Mouse (Mus musculus) midbrain, embryonic 14.5 days (tissue): ENCODE results near the gene Stx16. TPM values are rescaled to one million over a fixed set of nuclear protein-coding genes. Genes with fewer than 3 reads are reported as not detected.

Source experiments
- ATAC-seq: fragments of 200-750 bp; cut with Nextera tagmentation; 2 replicates; pipeline ENCODE4 v1.8.0; 2017; ENCODE audit warnings: moderate number of reproducible peaks, moderate library complexity; ENCODE audit not compliant: low FRiP score, low TSS enrichment
- DNase-seq: peaks from one replicate; pipeline ENCODE4 v3.0.0-alpha.2; 2015
- H3K27ac ChIP-seq: fragments of 300-500 bp; sonication (generic); replicated peaks from 2 replicates; pipeline ENCODE4 v1.5.1; 2014; ENCODE audit warnings: mild to moderate bottlenecking, low read depth, low read length, moderate library complexity
- H3K27me3 ChIP-seq: fragments of 300-500 bp; sonication (generic); 2 replicates; pipeline ENCODE4 v1.6.1; 2014; ENCODE audit warnings: low read length, control low read depth, mixed read lengths; ENCODE audit not compliant: control insufficient read depth, insufficient read depth
- H3K36me3 ChIP-seq: fragments of 300-500 bp; sonication (generic); 2 replicates; pipeline ENCODE4 v1.6.1; 2014; ENCODE audit warnings: low read length, control low read depth; ENCODE audit not compliant: control insufficient read depth, insufficient read depth
- H3K4me1 ChIP-seq: fragments of 300-500 bp; sonication (generic); 2 replicates; pipeline ENCODE4 v1.6.1; 2014; ENCODE audit warnings: mild to moderate bottlenecking, antibody characterized with exemption, low read length, control low read depth; ENCODE audit not compliant: control insufficient read depth, insufficient read depth
- H3K4me2 ChIP-seq: fragments of 300-500 bp; sonication (generic); 2 replicates; pipeline ENCODE4 v1.6.1; 2014; ENCODE audit warnings: mild to moderate bottlenecking, low read length, moderate library complexity
- H3K4me3 ChIP-seq: fragments of 300-500 bp; sonication (generic); replicated peaks from 2 replicates; pipeline ENCODE4 v1.5.1; 2014; ENCODE audit warnings: low read depth, low read length
- H3K9ac ChIP-seq: fragments of 300-500 bp; sonication (generic); replicated peaks from 2 replicates; pipeline ENCODE4 v1.6.1; 2014; ENCODE audit warnings: mild to moderate bottlenecking, low read length, moderate library complexity
- H3K9me3 ChIP-seq: fragments of 300-500 bp; sonication (generic); 2 replicates; pipeline ENCODE4 v1.6.1; 2016; ENCODE audit warnings: low read length, control low read depth, mixed read lengths; ENCODE audit not compliant: control insufficient read depth
- WGBS: fragments of 180-500 bp; shearing (Covaris S2); extraction: QIAGEN DNeasy Blood & Tissue Kit; methylation state at CpG from one replicate; pipeline ENCODE4 v1.1.7; 2014; 5-methylcytosine and 5-hydroxymethylcytosine counted together
- polyA plus RNA-seq: library from polyadenylated mRNA; unstranded; fragments of >200 nt; fragmentation: Nextera tagmentation; extraction: Ambion mirVana; gene quantifications from 2 replicates; pipeline ENCODE4 v1.2.1, GENCODE M21; 2014

The Stx16 gene
- polyA plus RNA-seq, 1 experiment from 2014 or later: 11.1 TPM

GRCm38 (mm10) chr2:174114148-174114864, 38.2 kb downstream of the Stx16 start:
- WGBS: 93% methylated on average over 12 of the region's 12 CpGs
- DNase-seq (no peak), ATAC-seq (no peak)
- Histone ChIP-seq H3K9ac (no peak overlapping the region), H3K36me3 (0 out of 2 replicates have a peak, but pooled peaks cover 2% of the 10 kb centered on the region), H3K4me3 (no peak overlapping the region), H3K4me1 (peaks cover 7% of the 10 kb centered on the region; the same call in 1 of the 2 replicates), H3K27me3 (no peaks in the 10 kb centered on the region), H3K27ac (no peak overlapping the region), H3K9me3 (no peaks in the 10 kb centered on the region), H3K4me2 (no peak overlapping the region)

- Histone ChIP-seq H3K4me1 (no peaks in the 10 kb centered on the region), H3K27me3 (no peaks in the 10 kb centered on the region), H3K36me3 (peaks cover 22% of the 10 kb centered on the region), H3K27ac (no peak overlapping the region), H3K4me2 (no peak overlapping the region), H3K9me3 (no peaks in the 10 kb centered on the region), H3K4me3 (no peak overlapping the region), H3K9ac (no peak overlapping the region)
- DNase-seq: peak; percentile 12
- WGBS: 72% methylated on average over 16 of the region's 16 CpGs
- ATAC-seq: no peak
Observed at GRCm38 (mm10) chr2:174116929-174117328, 40.8 kb downstream of the Stx16 start.

GRCm38 (mm10) chr2:174118141-174118540, 42.0 kb downstream of the Stx16 start:
- no peak overlapping the region for H3K27ac ChIP-seq
- H3K4me1 ChIP-seq: no peaks in the 10 kb centered on the region
- H3K9me3 ChIP-seq: no peaks in the 10 kb centered on the region
- no peak overlapping the region for H3K4me2 ChIP-seq
- H3K4me3 ChIP-seq: no peak overlapping the region
- H3K9ac ChIP-seq: no peak overlapping the region
- no peaks in the 10 kb centered on the region for H3K27me3 ChIP-seq
- WGBS: 42% methylated on average over 11 of the region's 11 CpGs
- DNase-seq (peak; percentile 82), ATAC-seq (peak; percentile 57; the same call in 1 of the 2 replicates)
- peaks cover 30% of the 10 kb centered on the region for H3K36me3 ChIP-seq

GRCm38 (mm10) chr2:174119259-174119658, 43.2 kb downstream of the Stx16 start:
- Histone ChIP-seq H3K9ac (no peak overlapping the region), H3K4me1 (no peaks in the 10 kb centered on the region), H3K9me3 (no peaks in the 10 kb centered on the region), H3K27ac (no peak overlapping the region), H3K4me2 (no peak overlapping the region), H3K4me3 (no peak overlapping the region), H3K36me3 (peaks cover 30% of the 10 kb centered on the region), H3K27me3 (no peaks in the 10 kb centered on the region)
- DNase-seq (no peak), ATAC-seq (no peak)
- 93% methylated on average over 11 of the region's 11 CpGs for whole genome bisulfite sequencing

GRCm38 (mm10) chr2:174120631-174121030, 44.5 kb downstream of the Stx16 start:
- Histone ChIP-seq H3K36me3 (peaks cover 30% of the 10 kb centered on the region), H3K9me3 (no peaks in the 10 kb centered on the region; the same call in 1 of the 2 replicates), H3K4me1 (no peaks in the 10 kb centered on the region), H3K27ac (no peak overlapping the region), H3K4me2 (no peak overlapping the region), H3K27me3 (no peaks in the 10 kb centered on the region), H3K9ac (no peak overlapping the region), H3K4me3 (no peak overlapping the region)
- WGBS: 96% methylated on average over 19 of the region's 19 CpGs
- DNase-seq (no peak), ATAC-seq (no peak)

- WGBS: 78% methylated on average over 12 of the region's 12 CpGs
- ATAC-seq: no peak
- H3K36me3 ChIP-seq: peaks cover 30% of the 10 kb centered on the region
Observed at GRCm38 (mm10) chr2:174121411-174121947, 45.4 kb downstream of the Stx16 start.

GRCm38 (mm10) chr2:174122331-174122730, 46.2 kb downstream of the Stx16 start:
- no peak overlapping the region for H3K4me2 ChIP-seq
- H3K4me1 ChIP-seq: peaks cover 10% of the 10 kb centered on the region
- DNase-seq: no peak
- no peaks in the 10 kb centered on the region; the same call in 1 of the 2 replicates for H3K9me3 ChIP-seq
- H3K36me3 ChIP-seq: peaks cover 30% of the 10 kb centered on the region
- WGBS: 86% methylated on average over 2 of the region's 2 CpGs
- no peak for ATAC-seq
- no peaks in the 10 kb centered on the region for H3K27me3 ChIP-seq
- no peak overlapping the region for H3K9ac ChIP-seq
- no peak overlapping the region for H3K27ac ChIP-seq
- no peak overlapping the region for H3K4me3 ChIP-seq

More at GRCm38 (mm10) chr2:174121411-174121947, 45.4 kb downstream of the Stx16 start:
- peaks cover 2% of the 10 kb centered on the region; the same call in 1 of the 2 replicates for H3K4me1 ChIP-seq
- no peaks in the 10 kb centered on the region for H3K27me3 ChIP-seq
- H3K4me3 ChIP-seq: no peak overlapping the region
- H3K9me3 ChIP-seq: no peaks in the 10 kb centered on the region; the same call in 1 of the 2 replicates
- no peak overlapping the region for H3K9ac ChIP-seq
- no peak overlapping the region for H3K4me2 ChIP-seq
- DNase-seq: no peak
- H3K27ac ChIP-seq: no peak overlapping the region

- DNase-seq (no peak), ATAC-seq (no peak)
- Histone ChIP-seq H3K4me3 (no peak overlapping the region), H3K27ac (no peak overlapping the region), H3K27me3 (no peaks in the 10 kb centered on the region), H3K4me2 (no peak overlapping the region), H3K9ac (no peak overlapping the region), H3K9me3 (no peaks in the 10 kb centered on the region; the same call in 1 of the 2 replicates), H3K36me3 (peaks cover 28% of the 10 kb centered on the region), H3K4me1 (peaks cover 14% of the 10 kb centered on the region)
- 85% methylated on average over 3 of the region's 3 CpGs for WGBS
Observed at GRCm38 (mm10) chr2:174123731-174124130, 47.6 kb downstream of the Stx16 start.
